Mouse (Mus musculus) heart, embryonic 10.5 days (tissue): ENCODE measurements around the gene Icmt. TPM values are rescaled to one million over a fixed set of nuclear protein-coding genes. Genes with fewer than 3 reads are reported as not detected.

Experiments
- DNase-seq: peaks from one replicate; pipeline ENCODE4 v3.0.0-alpha.2; 2017; ENCODE audit warnings: low spot score
- H3K27ac ChIP-seq: fragments of 300-500 bp; sonication (generic); 2 replicates; pipeline ENCODE4 v1.5.1; 2016; ENCODE audit warnings: mild to moderate bottlenecking
- H3K27me3 ChIP-seq: fragments of 300-500 bp; sonication (generic); 2 replicates; pipeline ENCODE4 v1.6.1; 2016; ENCODE audit warnings: mild to moderate bottlenecking; ENCODE audit not compliant: poor library complexity, insufficient read depth, severe bottlenecking
- H3K36me3 ChIP-seq: fragments of 300-500 bp; sonication (generic); 2 replicates; pipeline ENCODE4 v1.6.1; 2016; ENCODE audit warnings: mild to moderate bottlenecking, moderate library complexity
- H3K4me1 ChIP-seq: fragments of 300-500 bp; sonication (generic); 2 replicates; pipeline ENCODE4 v1.6.1; 2016; ENCODE audit warnings: mild to moderate bottlenecking
- H3K4me3 ChIP-seq: fragments of 300-500 bp; sonication (generic); 2 replicates; pipeline ENCODE4 v1.5.1; 2016; ENCODE audit warnings: mild to moderate bottlenecking, moderate library complexity
- H3K9me3 ChIP-seq: fragments of 300-500 bp; sonication (generic); 2 replicates; pipeline ENCODE4 v1.6.1; 2016; ENCODE audit warnings: mild to moderate bottlenecking, moderate library complexity
- WGBS: fragments of 180-500 bp; shearing (Covaris S2); methylation state at CpG from one replicate; pipeline ENCODE4 v1.1.7; 2016; 5-methylcytosine and 5-hydroxymethylcytosine counted together
- polyA plus RNA-seq: library from polyadenylated mRNA; unstranded; fragments of >200 nt; fragmentation: Nextera tagmentation; extraction: Ambion mirVana; gene quantifications from 2 replicates; pipeline ENCODE4 v1.2.1, GENCODE M21; 2016

Icmt gene
- 23.1 and 27.4 TPM in 2 replicates for polyA plus RNA-seq

GRCm38 (mm10) chr4:152296874-152297861, at the start of gene Icmt:
TSS of gene Icmt (plus strand) at chr4:152297227.
- Histone ChIP-seq H3K4me3 (peak within 1 kb of the TSS; percentile 92), H3K36me3 (peaks cover 26% of the 10 kb centered on the region), H3K27me3 (peaks cover 35% of the 10 kb centered on the region), H3K27ac (peak within 1 kb of the TSS; percentile 93), H3K4me1 (peaks cover 38% of the 10 kb centered on the region), H3K9me3 (no peaks in the 10 kb centered on the region)
- WGBS, result under 1% methylated on average over 119 of the region's 119 CpGs
- peak; percentile 100 for DNase-seq

GRCm38 (mm10) chr4:152250615-152251014, 46.4 kb upstream of the Icmt start:
- Histone ChIP-seq H3K27me3 (no peaks in the 10 kb centered on the region), H3K4me3 (no peak overlapping the region), H3K4me1 (peaks cover 59% of the 10 kb centered on the region), H3K27ac (no peak overlapping the region), H3K36me3 (0 out of 2 replicates have a peak, but pooled peaks cover 7% of the 10 kb centered on the region), H3K9me3 (no peaks in the 10 kb centered on the region)
- 89% methylated on average over 6 of the region's 6 CpGs for WGBS
- no peak for DNase-seq

- no peak overlapping the region for H3K4me3 ChIP-seq
- WGBS, result 62% methylated on average over 9 of the region's 9 CpGs
- H3K9me3 ChIP-seq, result no peaks in the 10 kb centered on the region
- H3K27me3 ChIP-seq, result no peaks in the 10 kb centered on the region
- 0 out of 2 replicates have a peak, but pooled peaks cover 7% of the 10 kb centered on the region for H3K36me3 ChIP-seq
- no peak for DNase-seq
- H3K27ac ChIP-seq, result peak overlapping the region; percentile 72
- peaks cover 66% of the 10 kb centered on the region for H3K4me1 ChIP-seq
Measured at GRCm38 (mm10) chr4:152253183-152253759, 43.8 kb upstream of the Icmt start.

GRCm38 (mm10) chr4:152257070-152257469, 40.0 kb upstream of the Icmt start:
- peaks cover 86% of the 10 kb centered on the region for H3K4me1 ChIP-seq
- H3K4me3 ChIP-seq, result peak overlapping the region; percentile 6; the same call in 1 of the 2 replicates
- H3K27ac ChIP-seq, result peak overlapping the region; percentile 67
- WGBS, result 27% methylated on average over 6 of the region's 6 CpGs
- H3K9me3 ChIP-seq, result no peaks in the 10 kb centered on the region
- peaks cover 7% of the 10 kb centered on the region; the same call in 1 of the 2 replicates for H3K36me3 ChIP-seq
- peak; percentile 83 for DNase-seq
- H3K27me3 ChIP-seq, result no peaks in the 10 kb centered on the region

GRCm38 (mm10) chr4:152260451-152260850, 36.6 kb upstream of the Icmt start:
- H3K4me3 ChIP-seq, result no peak overlapping the region
- H3K27ac ChIP-seq, result peak overlapping the region; percentile 91; the same call in 1 of the 2 replicates
- peaks cover 84% of the 10 kb centered on the region for H3K4me1 ChIP-seq
- 93% methylated on average over 8 of the region's 8 CpGs for WGBS
- no peak for DNase-seq
- no peaks in the 10 kb centered on the region for H3K9me3 ChIP-seq
- no peaks in the 10 kb centered on the region; the same call in none of the 2 replicates for H3K36me3 ChIP-seq
- H3K27me3 ChIP-seq, result no peaks in the 10 kb centered on the region

GRCm38 (mm10) chr4:152262187-152262586, 34.8 kb upstream of the Icmt start:
- Histone ChIP-seq H3K4me1 (peaks cover 78% of the 10 kb centered on the region), H3K36me3 (no peaks in the 10 kb centered on the region; the same call in none of the 2 replicates), H3K4me3 (0 out of 2 replicates have a peak overlapping the region, but pooled peaks have one; percentile 19), H3K9me3 (no peaks in the 10 kb centered on the region), H3K27ac (peak overlapping the region; percentile 91), H3K27me3 (no peaks in the 10 kb centered on the region)
- 30% methylated on average over 9 of the region's 9 CpGs for WGBS
- DNase-seq, result peak; percentile 84

- H3K9me3 ChIP-seq, result no peaks in the 10 kb centered on the region
- 45% methylated on average over 9 of the region's 9 CpGs for WGBS
- H3K27ac ChIP-seq, result peak overlapping the region; percentile 91
- H3K4me1 ChIP-seq, result peaks cover 76% of the 10 kb centered on the region
- no peak for DNase-seq
- H3K36me3 ChIP-seq, result peaks cover 5% of the 10 kb centered on the region
- H3K4me3 ChIP-seq, result no peak overlapping the region
- H3K27me3 ChIP-seq, result no peaks in the 10 kb centered on the region
Measured at GRCm38 (mm10) chr4:152263089-152263488, 33.9 kb upstream of the Icmt start.

- Histone ChIP-seq H3K27me3 (no peaks in the 10 kb centered on the region), H3K4me1 (peaks cover 70% of the 10 kb centered on the region), H3K4me3 (peak overlapping the region; percentile 31), H3K9me3 (no peaks in the 10 kb centered on the region), H3K36me3 (peaks cover 5% of the 10 kb centered on the region), H3K27ac (peak overlapping the region; percentile 91)
- 26% methylated on average over 10 of the region's 10 CpGs for WGBS
- DNase-seq, result peak; percentile 92
Measured at GRCm38 (mm10) chr4:152263512-152264176, 33.4 kb upstream of the Icmt start.

GRCm38 (mm10) chr4:152264177-152264530, 32.9 kb upstream of the Icmt start:
- Histone ChIP-seq H3K4me1 (peaks cover 68% of the 10 kb centered on the region), H3K27me3 (no peaks in the 10 kb centered on the region), H3K36me3 (peaks cover 5% of the 10 kb centered on the region), H3K27ac (peak overlapping the region; percentile 91), H3K9me3 (no peaks in the 10 kb centered on the region), H3K4me3 (peak overlapping the region; percentile 31)
- no peak for DNase-seq
- 47% methylated on average over 4 of the region's 4 CpGs for WGBS

- no peak for DNase-seq
- H3K9me3 ChIP-seq, result no peaks in the 10 kb centered on the region
- no peak overlapping the region for H3K4me3 ChIP-seq
- peak overlapping the region; percentile 91 for H3K27ac ChIP-seq
- H3K27me3 ChIP-seq, result peaks cover 8% of the 10 kb centered on the region
- WGBS, result 89% methylated on average over 9 of the region's 9 CpGs
- peaks cover 5% of the 10 kb centered on the region for H3K36me3 ChIP-seq
- peaks cover 71% of the 10 kb centered on the region for H3K4me1 ChIP-seq
Measured at GRCm38 (mm10) chr4:152264867-152265568, 32.0 kb upstream of the Icmt start.

GRCm38 (mm10) chr4:152265791-152266190, 31.2 kb upstream of the Icmt start:
- H3K27ac ChIP-seq, result peak overlapping the region; percentile 48
- peaks cover 70% of the 10 kb centered on the region for H3K4me1 ChIP-seq
- WGBS, result 57% methylated on average over 5 of the region's 5 CpGs
- no peak overlapping the region for H3K4me3 ChIP-seq
- peaks cover 5% of the 10 kb centered on the region for H3K36me3 ChIP-seq
- peaks cover 13% of the 10 kb centered on the region for H3K27me3 ChIP-seq
- no peaks in the 10 kb centered on the region for H3K9me3 ChIP-seq
- DNase-seq, result no peak

GRCm38 (mm10) chr4:152266236-152266895, 30.7 kb upstream of the Icmt start:
- Histone ChIP-seq H3K27ac (no peak overlapping the region), H3K4me1 (peaks cover 68% of the 10 kb centered on the region), H3K36me3 (peaks cover 5% of the 10 kb centered on the region; the same call in 1 of the 2 replicates), H3K9me3 (no peaks in the 10 kb centered on the region), H3K27me3 (peaks cover 19% of the 10 kb centered on the region), H3K4me3 (no peak overlapping the region)
- WGBS, result 45% methylated on average over 10 of the region's 10 CpGs
- no peak for DNase-seq
